Mouse (Mus musculus): ENCODE results near the gene Wtap. TPM values are rescaled to one million over a fixed set of nuclear protein-coding genes. Genes with fewer than 3 reads are reported as not detected.
"Not testable (repeated sequence)": the region's sequence is repeated elsewhere in the genome, so short reads cannot be mapped to it uniquely, and the experiment has no call there.

Gene Wtap
- polyA plus RNA-seq (2012; ENCODE audit: insufficient read depth, insufficient read length, missing spikeins), result 87.2 and 104 TPM in 2 replicates

DNA sequence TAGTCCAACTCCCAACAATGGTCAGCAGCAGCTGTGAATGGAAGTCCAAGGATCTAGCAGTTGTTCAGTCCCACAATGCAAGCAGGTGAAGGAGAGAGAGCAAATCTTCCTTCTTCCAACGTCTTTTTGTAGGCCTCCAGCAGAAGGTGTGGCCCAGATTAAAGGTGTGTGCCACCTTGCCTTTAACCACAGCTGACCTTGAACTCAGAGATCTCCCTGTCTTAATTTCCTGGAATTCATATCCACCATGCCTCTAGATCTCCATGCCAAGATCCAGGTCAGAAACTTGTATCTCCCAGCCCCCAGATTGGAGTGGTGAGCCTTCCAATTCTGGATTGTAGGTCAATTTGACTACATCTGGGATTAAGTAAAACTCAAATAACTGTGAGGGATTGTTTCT lies at the start of gene Wtap:
Wtap (minus strand) TSS at position 101 of the 400 bp plus-strand sequence.
- H3K4me1 ChIP-seq (ENCODE audit: control insufficient read depth, insufficient read depth, low read length), result peaks cover 2% of the 10 kb centered on the region; the same call in 1 of the 2 replicates
- H3K27ac ChIP-seq (ENCODE audit: insufficient read depth, low read depth, low read length), result peak within 1 kb of the TSS; percentile 74
- TF ChIP-seq CTCF (IDR thresholded peaks at IDR 0.05; ENCODE audit: low read depth, low read length), result no peak
- TF ChIP-seq POLR2A (IDR thresholded peaks at IDR 0.05; ENCODE audit: borderline replicate concordance, low read depth, low read length), result no peak
- H3K4me3 ChIP-seq (ENCODE audit: insufficient read depth, low read length), result peak within 1 kb of the TSS; percentile 64

- not testable (repeated sequence) for H3K4me1 ChIP-seq (ENCODE audit: control insufficient read depth, insufficient read depth, low read length)
Observed at GRCm38 (mm10) chr17:13036627-13037192, 42.7 kb upstream of the Wtap start.

DNA sequence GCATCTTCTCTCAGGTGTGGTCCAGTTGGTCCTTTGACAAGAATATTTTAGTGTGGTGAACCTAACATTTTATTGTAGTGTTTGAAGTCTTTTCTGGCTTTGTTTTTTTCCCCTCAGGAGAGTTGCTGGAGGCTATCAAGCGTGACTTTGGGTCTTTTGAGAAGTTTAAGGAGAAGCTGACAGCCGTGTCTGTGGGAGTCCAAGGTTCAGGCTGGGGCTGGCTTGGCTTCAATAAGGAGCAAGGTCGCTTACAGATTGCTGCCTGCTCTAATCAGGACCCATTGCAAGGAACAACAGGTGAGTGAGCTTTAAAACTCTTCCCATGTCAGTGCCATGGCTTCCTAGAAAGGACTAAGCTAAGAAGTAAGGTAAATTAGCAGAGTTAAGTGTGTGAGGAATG lies 19.3 kb upstream of the Wtap start:
- no peak overlapping the region for H3K27ac ChIP-seq (ENCODE audit: insufficient read depth, low read depth, low read length)
- H3K4me3 ChIP-seq (ENCODE audit: insufficient read depth, low read length), result no peak overlapping the region
- peaks cover 7% of the 10 kb centered on the region for H3K4me1 ChIP-seq (ENCODE audit: control insufficient read depth, insufficient read depth, low read length)
- no peak for TF ChIP-seq POLR2A (IDR thresholded peaks at IDR 0.05; ENCODE audit: borderline replicate concordance, low read depth, low read length)
- TF ChIP-seq CTCF (IDR thresholded peaks at IDR 0.05; ENCODE audit: low read depth, low read length), result no peak

More at GRCm38 (mm10) chr17:13036627-13037192, 42.7 kb upstream of the Wtap start:
- not testable (repeated sequence) for H3K27ac ChIP-seq (ENCODE audit: insufficient read depth, low read depth, low read length); H3K4me3 ChIP-seq (ENCODE audit: insufficient read depth, low read length)

DNA sequence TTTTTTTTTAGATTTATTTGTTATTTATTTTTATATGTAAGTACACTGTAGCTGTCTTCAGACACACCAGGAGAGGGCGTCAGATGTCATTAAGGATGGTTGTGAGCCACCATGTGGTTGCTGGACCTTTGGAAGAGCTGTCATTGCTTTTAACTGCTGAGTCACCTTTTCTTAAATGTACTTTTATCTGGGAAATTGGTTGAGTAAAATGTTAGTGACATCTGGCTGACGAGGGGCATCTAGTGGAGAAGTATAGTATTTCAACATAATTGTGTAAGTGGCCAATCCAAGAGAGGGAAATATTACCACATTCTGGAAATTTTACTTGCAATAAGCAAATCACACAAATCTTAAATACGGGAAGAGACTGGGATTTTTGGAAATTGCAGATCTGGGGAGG lies 15.9 kb upstream of the Wtap start:
- H3K4me1 ChIP-seq (ENCODE audit: control insufficient read depth, insufficient read depth, low read length), result peaks cover 10% of the 10 kb centered on the region
- no peak for TF ChIP-seq POLR2A (IDR thresholded peaks at IDR 0.05; ENCODE audit: borderline replicate concordance, low read depth, low read length)
- no peak for TF ChIP-seq CTCF (IDR thresholded peaks at IDR 0.05; ENCODE audit: low read depth, low read length)
- no peak overlapping the region for H3K4me3 ChIP-seq (ENCODE audit: insufficient read depth, low read length)
- H3K27ac ChIP-seq (ENCODE audit: insufficient read depth, low read depth, low read length), result peak overlapping the region; percentile 27; the same call in 1 of the 2 replicates

- Histone ChIP-seq H3K27ac (ENCODE audit: insufficient read depth, low read depth, low read length) (peak overlapping the region; percentile 77), H3K4me1 (ENCODE audit: control insufficient read depth, insufficient read depth, low read length) (peaks cover 10% of the 10 kb centered on the region), H3K4me3 (ENCODE audit: insufficient read depth, low read length) (peak overlapping the region; percentile 90)
- TF ChIP-seq POLR2A (IDR thresholded peaks at IDR 0.05; ENCODE audit: borderline replicate concordance, low read depth, low read length) (no peak), CTCF (IDR thresholded peaks at IDR 0.05; ENCODE audit: low read depth, low read length) (no peak)
Observed at GRCm38 (mm10) chr17:13008528-13008927, 14.6 kb upstream of the Wtap start.

DNA sequence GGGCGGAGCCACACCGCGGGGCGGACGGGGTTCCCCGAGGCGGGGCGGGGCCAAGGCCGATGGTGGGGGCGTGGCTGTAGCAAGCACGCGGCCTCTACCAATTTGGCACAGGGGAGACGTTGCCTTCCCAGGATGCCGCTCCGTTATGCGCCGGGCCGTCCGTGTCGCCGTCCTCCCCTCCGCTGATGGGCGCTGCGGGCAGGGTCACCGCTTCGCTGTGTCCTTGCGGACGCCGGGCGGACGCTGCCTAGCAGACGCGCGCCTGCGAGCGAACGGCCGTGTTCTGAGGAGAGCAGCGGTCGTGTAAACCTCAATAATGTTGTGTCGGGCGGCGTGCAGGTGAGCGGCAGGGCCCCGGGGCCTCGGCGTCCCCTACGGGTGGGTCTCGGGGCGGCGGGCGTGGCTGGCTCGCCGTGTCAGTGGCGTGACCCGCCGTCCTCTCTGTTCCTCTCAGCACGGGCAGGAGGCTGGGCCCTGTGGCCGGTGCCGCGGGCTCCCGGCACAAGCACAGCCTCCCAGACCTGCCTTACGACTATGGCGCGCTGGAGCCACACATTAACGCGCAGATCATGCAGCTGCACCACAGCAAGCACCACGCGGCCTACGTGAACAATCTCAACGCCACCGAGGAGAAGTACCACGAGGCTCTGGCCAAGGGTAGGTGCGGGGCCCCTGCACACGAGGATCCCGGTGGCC lies 13.9 kb upstream of the Wtap start:
- TF ChIP-seq POLR2A (IDR thresholded peaks at IDR 0.05; ENCODE audit: borderline replicate concordance, low read depth, low read length), result no peak
- TF ChIP-seq CTCF (IDR thresholded peaks at IDR 0.05; ENCODE audit: low read depth, low read length), result no peak
- Histone ChIP-seq H3K4me1 (ENCODE audit: control insufficient read depth, insufficient read depth, low read length) (peaks cover 10% of the 10 kb centered on the region), H3K27ac (ENCODE audit: insufficient read depth, low read depth, low read length) (peak overlapping the region; percentile 77), H3K4me3 (ENCODE audit: insufficient read depth, low read length) (peak overlapping the region; percentile 90)

GRCm38 (mm10) chr17:13006984-13007383 lies 13.0 kb upstream of the Wtap start:
- H3K4me1 ChIP-seq (ENCODE audit: control insufficient read depth, insufficient read depth, low read length), result peaks cover 10% of the 10 kb centered on the region
- H3K27ac ChIP-seq (ENCODE audit: insufficient read depth, low read depth, low read length), result peak overlapping the region; percentile 15; the same call in 1 of the 2 replicates
- no peak for TF ChIP-seq POLR2A (IDR thresholded peaks at IDR 0.05; ENCODE audit: borderline replicate concordance, low read depth, low read length)
- TF ChIP-seq CTCF (IDR thresholded peaks at IDR 0.05; ENCODE audit: low read depth, low read length), result no peak
- peak overlapping the region; percentile 44; the same call in 1 of the 2 replicates for H3K4me3 ChIP-seq (ENCODE audit: insufficient read depth, low read length)

DNA sequence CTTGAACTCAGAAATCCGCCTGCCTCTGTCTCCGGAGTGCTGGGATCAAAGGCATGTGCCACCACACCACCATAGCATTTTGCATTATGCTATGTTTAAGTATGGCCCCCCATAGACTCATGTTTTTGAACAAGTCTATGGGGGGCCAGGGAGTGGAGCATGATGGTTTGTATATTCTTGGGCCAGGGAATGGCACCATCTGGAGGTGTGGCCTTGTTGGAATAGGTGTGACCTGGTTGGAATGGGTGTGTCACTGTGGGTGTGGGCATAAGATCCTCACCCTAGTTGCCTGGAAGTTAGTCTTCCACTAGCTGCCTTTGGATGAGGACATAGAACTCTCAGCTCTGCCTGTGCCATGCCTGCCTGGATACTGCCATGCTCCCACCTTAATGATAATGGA lies 12.6 kb upstream of the Wtap start, which contains the start of gene Sod2:
Sod2 (plus strand) TSS at position 301 of the 400 bp plus-strand sequence.
- Histone ChIP-seq H3K4me3 (ENCODE audit: insufficient read depth, low read length) (peak within 1 kb of the TSS; percentile 90), H3K27ac (ENCODE audit: insufficient read depth, low read depth, low read length) (peak within 1 kb of the TSS; percentile 15; the same call in 1 of the 2 replicates)
- not testable (repeated sequence) for H3K4me1 ChIP-seq (ENCODE audit: control insufficient read depth, insufficient read depth, low read length)

GRCm38 (mm10) chr17:13004436-13004835 lies 10.5 kb upstream of the Wtap start:
- H3K4me3 ChIP-seq (ENCODE audit: insufficient read depth, low read length); H3K27ac ChIP-seq (ENCODE audit: insufficient read depth, low read depth, low read length); H3K4me1 ChIP-seq (ENCODE audit: control insufficient read depth, insufficient read depth, low read length): not testable (repeated sequence)

- H3K4me3 ChIP-seq (ENCODE audit: insufficient read depth, low read length); H3K27ac ChIP-seq (ENCODE audit: insufficient read depth, low read depth, low read length); H3K4me1 ChIP-seq (ENCODE audit: control insufficient read depth, insufficient read depth, low read length): not testable (repeated sequence)
Observed at GRCm38 (mm10) chr17:13002243-13002642, 8.3 kb upstream of the Wtap start.

Measured in bone marrow macrophage, adult 2 months (primary cell).